Mouse (Mus musculus): ENCODE data around the gene Prkcb. TPM values are rescaled to one million over a fixed set of nuclear protein-coding genes. Genes with fewer than 3 reads are reported as not detected.

Prkcb gene
- total RNA-seq, 2 experiments from 2014 or later: 1.2 to 1.4 TPM

DNA sequence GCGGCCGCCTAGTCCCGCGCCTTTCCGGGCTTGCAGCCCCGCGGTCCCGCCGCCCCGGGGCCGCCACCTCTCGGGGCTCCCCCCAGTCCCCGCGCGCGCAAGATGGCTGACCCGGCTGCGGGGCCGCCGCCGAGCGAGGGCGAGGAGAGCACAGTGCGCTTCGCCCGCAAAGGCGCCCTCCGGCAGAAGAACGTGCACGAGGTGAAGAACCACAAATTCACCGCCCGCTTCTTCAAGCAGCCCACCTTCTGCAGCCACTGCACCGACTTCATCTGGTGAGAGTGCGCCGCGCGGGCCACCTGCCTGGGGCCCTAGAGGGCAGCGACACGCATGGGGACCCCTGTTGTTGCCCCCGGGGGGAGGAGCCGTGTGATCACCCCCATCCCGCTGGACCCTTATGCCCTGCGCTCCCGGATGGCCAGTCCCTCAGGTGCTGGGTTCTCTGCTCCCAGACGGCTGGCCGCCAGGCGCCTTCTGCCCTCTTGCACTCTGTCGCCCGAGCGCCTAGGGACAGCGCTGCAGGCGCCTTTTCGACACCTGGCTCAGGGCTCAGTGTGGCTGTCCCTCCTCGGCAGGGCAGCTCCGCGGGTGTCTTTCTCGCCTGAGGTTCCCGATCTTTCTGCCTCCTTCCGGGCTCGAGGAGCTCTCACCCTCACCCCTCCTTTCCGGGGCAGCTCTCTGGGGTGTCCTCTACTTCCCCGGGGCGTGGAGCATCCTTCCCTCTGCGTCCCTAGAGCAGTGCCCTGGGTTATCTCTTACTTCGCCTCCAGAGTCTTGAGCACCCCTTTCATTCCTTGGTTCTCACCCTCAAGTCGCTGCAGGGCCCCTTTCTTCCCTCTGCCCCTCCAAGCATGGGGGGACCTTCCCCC, 926 bp downstream of the Prkcb start:
- no peak for DNase-seq

GRCm38 (mm10) chr7:122290165-122290564, 1.6 kb downstream of the Prkcb start:
- peak; percentile 10 for DNase-seq

GRCm38 (mm10) chr7:122290771-122291170, 2.2 kb downstream of the Prkcb start:
- DNase-seq: no peak

GRCm38 (mm10) chr7:122292151-122292550, 3.6 kb downstream of the Prkcb start:
- DNase-seq: no peak

DNA sequence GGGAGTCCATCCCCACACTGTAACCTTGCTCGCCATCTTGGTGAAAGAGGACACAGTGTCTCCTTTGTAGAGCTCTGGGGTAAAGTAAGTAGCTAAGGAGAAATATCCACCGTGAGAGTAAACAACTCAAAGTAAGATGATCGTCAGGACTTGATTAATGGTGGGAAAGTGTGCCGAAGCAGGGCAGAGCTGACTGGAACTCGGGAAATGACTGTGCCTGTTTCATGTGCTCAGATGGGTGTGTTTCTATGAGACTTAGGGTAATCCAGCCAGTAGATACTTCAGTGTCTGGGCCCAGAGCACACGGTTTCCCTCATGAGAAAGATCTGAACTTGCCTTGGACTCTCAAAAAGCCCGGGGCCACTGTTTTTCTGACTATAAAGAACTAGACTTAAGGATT, 5.6 kb downstream of the Prkcb start:
- DNase-seq: no peak

GRCm38 (mm10) chr7:122295363-122295762, 6.8 kb downstream of the Prkcb start:
- no peak for DNase-seq

DNA sequence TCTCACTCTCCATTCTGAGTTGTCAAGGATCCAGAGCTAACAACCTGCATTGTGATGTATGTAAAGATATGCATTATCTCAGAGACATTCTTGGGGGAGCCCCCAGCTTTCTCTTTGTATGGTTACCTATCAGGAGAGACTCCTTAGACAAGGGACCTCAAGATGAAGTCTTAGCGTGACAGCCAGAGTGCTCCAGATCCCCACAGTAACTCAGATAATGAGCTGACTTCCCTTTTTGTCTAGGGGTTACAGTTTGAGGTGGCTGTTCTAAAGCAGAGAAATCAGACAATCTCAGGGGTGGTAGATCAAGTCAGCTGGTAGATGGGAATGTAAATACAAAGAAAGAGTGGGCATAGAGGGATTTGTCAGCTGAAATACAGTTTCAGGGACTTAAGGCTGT, 7.8 kb downstream of the Prkcb start:
- no peak for DNase-seq

- DNase-seq: no peak
Observed at GRCm38 (mm10) chr7:122296805-122297204, 8.3 kb downstream of the Prkcb start.

DNA sequence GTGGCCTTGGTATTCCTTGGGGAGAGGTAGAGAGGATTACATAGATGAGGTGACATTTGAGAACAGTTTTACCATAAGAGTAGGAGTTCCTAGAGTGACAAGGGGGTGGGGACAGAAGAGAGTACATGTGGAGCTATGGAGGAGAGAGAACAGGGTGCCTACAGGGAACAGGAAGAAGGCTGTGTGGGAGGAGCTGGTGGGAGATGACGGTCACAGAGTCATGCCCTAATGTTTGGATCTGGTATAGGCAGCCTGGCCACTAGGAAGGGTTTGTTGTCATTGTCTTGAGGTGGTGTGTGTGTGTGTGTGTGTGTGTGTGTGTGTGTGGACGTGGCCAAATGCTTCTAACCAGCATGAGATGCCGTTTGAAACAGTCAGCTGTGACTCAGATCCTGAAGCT, 9.1 kb downstream of the Prkcb start:
- no peak for DNase-seq

DNA sequence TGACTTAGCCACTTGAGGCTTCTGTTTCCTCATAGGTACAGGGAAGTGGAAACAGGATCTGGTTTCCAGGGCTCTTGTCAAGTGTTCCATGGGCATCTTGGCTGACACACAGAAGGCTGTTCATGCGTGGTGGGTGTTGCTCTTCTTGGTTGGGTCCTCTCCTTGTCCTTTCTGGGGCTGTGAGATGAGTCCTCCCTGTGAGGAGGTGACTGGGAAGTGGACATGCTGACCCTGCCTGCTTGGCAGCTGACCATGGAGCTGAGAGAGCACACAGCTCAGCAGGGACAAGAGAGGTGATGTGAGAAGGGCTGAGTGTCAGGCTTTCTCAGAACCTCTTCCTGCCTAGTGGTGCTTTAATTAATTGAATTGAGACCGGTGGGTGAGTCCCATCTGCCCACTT, 10.2 kb downstream of the Prkcb start:
- DNase-seq: no peak

GRCm38 (mm10) chr7:122300538-122300937, 12.0 kb downstream of the Prkcb start:
- no peak for DNase-seq

GRCm38 (mm10) chr7:122302538-122302937, 14.0 kb downstream of the Prkcb start:
- DNase-seq: no peak

- DNase-seq: no peak
Observed at GRCm38 (mm10) chr7:122303988-122304387, 15.4 kb downstream of the Prkcb start.

DNA sequence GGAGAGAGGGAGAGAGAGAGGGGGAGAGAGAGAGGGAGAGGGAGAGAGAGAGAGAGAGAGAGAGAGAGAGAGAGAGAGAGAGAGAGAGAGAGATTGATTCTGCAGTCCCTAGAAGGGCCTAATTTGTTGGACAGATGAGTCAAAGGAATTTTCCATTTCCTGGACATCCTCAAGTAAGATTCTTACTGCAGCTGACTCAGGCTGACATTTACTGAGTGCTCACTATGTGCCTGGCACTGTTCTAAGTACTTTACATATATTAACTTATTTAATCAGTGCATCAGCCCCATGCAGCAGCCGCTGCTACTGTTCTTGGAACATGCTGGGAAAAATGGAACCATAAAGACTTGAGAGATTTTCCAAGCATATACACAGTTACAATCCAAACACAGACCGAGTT, 16.0 kb downstream of the Prkcb start:
- no peak for DNase-seq

GRCm38 (mm10) chr7:122307241-122307640, 18.7 kb downstream of the Prkcb start:
- DNase-seq: no peak

GRCm38 (mm10) chr7:122308661-122309060, 20.1 kb downstream of the Prkcb start:
- DNase-seq: no peak

DNA sequence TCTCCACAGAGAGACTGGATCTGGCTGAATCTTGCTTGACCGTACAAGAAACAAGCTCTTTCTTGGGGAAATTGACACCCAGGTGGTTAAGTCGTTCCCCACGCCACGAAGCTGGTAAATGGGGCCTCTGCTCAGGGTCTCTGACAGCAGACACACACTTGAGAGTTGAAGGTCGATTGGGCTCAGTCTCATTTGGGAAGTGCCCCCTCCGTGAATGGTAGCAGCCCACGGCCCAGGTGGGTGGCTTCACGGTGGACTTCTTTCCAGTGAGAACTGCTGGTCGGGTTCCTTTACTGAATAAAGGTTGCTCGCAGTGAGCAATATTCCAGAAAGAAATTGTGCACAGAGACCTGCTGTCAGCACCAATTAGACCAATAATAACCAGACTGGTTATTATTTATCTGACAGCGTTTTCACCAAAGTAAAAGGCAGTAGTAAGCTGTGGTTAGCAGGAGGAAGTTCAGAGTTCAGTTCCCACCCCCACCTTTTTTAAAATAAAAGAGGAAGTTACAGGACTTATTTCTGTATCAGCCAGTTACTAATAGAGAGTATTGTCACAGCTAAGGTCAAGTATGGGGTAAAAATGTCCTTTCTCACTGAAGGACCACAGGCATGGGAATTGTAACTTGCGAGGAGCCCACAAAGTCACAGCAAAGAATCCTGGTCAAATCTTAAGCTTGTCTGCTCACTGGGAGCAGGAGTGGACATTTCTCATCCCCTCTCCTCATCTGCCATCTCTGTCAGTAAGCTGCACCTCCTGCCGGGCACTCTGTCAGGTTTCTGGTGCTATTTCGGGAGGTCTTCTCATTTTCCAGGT, 21.6 kb downstream of the Prkcb start:
- DNase-seq: no peak

- no peak for DNase-seq
Observed at GRCm38 (mm10) chr7:122310726-122311018, 22.1 kb downstream of the Prkcb start.

DNA sequence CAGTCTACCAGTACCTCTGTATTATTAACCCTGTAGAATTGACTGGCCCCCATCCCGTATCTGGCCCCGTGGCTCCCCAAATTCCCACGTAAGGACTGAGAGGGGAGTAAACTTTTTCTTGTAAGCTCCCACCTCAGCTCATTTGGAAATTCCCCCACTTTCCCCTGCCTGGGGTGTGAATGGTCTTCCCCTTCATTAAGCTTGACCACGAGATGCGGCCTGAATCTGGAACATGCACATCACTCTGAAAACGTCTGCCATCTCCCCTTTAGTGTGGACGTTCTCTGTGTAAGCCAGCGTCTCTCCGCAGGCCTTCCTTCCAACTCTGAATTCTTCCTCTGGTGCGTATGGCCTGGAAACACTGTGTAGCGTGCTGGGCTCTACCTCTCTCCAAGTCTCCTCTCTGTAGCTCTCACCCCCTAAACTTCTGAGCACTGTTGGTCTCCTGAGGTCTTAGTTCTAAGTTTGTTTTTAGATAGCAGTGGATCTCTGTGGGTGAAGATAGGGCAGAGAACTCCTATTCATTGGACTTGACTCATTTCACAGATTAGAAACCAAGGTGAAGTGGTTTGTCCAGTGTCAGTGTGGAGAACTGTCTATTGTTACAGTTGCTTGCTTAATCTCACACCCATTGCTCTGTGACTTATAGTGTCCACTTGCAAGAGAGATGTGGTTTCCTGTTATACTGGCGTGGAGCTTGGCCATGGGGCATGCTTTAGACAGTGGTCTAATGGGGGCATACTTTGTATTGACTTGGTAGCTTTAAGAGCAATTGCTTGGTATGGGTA, 25.3 kb downstream of the Prkcb start:
- no peak for DNase-seq

GRCm38 (mm10) chr7:122315720-122316331, 27.3 kb downstream of the Prkcb start:
- no peak for DNase-seq

DNA sequence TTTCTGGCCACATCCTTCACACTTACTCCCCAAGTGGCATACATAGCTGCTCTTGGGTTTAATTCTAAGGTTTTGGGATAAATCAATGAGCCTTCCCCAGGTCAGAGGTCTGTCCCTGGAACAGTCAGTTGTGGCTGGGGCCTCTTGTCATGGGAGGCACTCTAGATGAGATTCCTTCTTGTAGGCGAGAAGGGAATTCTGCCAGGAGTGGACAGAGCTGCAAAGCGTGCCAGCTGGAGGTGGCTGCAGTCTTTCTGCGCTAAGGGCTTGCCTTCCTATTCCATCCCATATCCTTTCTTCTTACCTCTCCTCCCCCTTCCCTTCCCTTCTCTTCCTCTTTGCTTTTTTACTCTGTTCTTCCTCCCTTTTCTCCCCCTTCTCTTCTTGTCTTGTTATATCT, 28.1 kb downstream of the Prkcb start:
- DNase-seq: no peak

- DNase-seq: no peak
Observed at GRCm38 (mm10) chr7:122317485-122317884, 28.9 kb downstream of the Prkcb start.

All from gastrocnemius, postnatal 25 days (tissue).